Mouse (Mus musculus): ENCODE results near the gene Ppp1ca. TPM values are rescaled to one million over a fixed set of nuclear protein-coding genes. Genes with fewer than 3 reads are reported as not detected.

Gene Ppp1ca
- polyA plus RNA-seq, 1 experiment from 2014 or later, result 666 TPM

- H3K4me1 ChIP-seq (replicated peaks), result peaks cover 22% of the 10 kb centered on the region
- H3K36me3 ChIP-seq, result peaks cover 2% of the 10 kb centered on the region; the same call in 1 of the 2 replicates
- H3K4me2 ChIP-seq, result no peak overlapping the region
- no peaks in the 10 kb centered on the region for H3K9me3 ChIP-seq (replicated peaks)
- no peak overlapping the region for H3K4me3 ChIP-seq
- WGBS, result 64% methylated on average over 3 of the region's 3 CpGs
- 0 out of 2 replicates have a peak overlapping the region, but pooled peaks have one; percentile 62 for H3K27ac ChIP-seq
- peaks cover 15% of the 10 kb centered on the region for H3K27me3 ChIP-seq
- H3K9ac ChIP-seq, result no peak overlapping the region
- ATAC-seq (replicated peaks; ENCODE audit: insufficient number of reproducible peaks, insufficient read depth, low FRiP score, low read depth), result no peak
These were observed 11.3 kb downstream of the Ppp1ca start for GRCm38 (mm10) chr19:4203148-4203547.

- no peaks in the 10 kb centered on the region for H3K9me3 ChIP-seq (replicated peaks)
- H3K36me3 ChIP-seq, result peaks cover 2% of the 10 kb centered on the region; the same call in 1 of the 2 replicates
- peaks cover 22% of the 10 kb centered on the region for H3K4me1 ChIP-seq (replicated peaks)
- H3K4me2 ChIP-seq, result no peak overlapping the region
- 59% methylated on average over 13 of the region's 13 CpGs for WGBS
- peaks cover 19% of the 10 kb centered on the region for H3K27me3 ChIP-seq
- H3K9ac ChIP-seq, result no peak overlapping the region
- ATAC-seq (replicated peaks; ENCODE audit: insufficient number of reproducible peaks, insufficient read depth, low FRiP score, low read depth), result no peak
- peak overlapping the region; percentile 62 for H3K27ac ChIP-seq
- H3K4me3 ChIP-seq, result no peak overlapping the region
These were observed 11.9 kb downstream of the Ppp1ca start for GRCm38 (mm10) chr19:4203604-4204326.

GRCm38 (mm10) chr19:4204889-4205288 lies 13.0 kb downstream of the Ppp1ca start:
- Histone ChIP-seq H3K27ac (no peak overlapping the region), H3K4me1 (replicated peaks) (peaks cover 22% of the 10 kb centered on the region), H3K9me3 (replicated peaks) (no peaks in the 10 kb centered on the region), H3K36me3 (no peaks in the 10 kb centered on the region), H3K4me2 (no peak overlapping the region), H3K27me3 (peaks cover 23% of the 10 kb centered on the region), H3K9ac (no peak overlapping the region), H3K4me3 (no peak overlapping the region)
- ATAC-seq (replicated peaks; ENCODE audit: insufficient number of reproducible peaks, insufficient read depth, low FRiP score, low read depth), result no peak
- WGBS, result 55% methylated on average over 4 of the region's 4 CpGs

GRCm38 (mm10) chr19:4206971-4207370 lies 15.1 kb downstream of the Ppp1ca start:
- 4% methylated on average over 2 of the region's 2 CpGs for WGBS
- Histone ChIP-seq H3K4me2 (no peak overlapping the region), H3K9me3 (replicated peaks) (no peaks in the 10 kb centered on the region), H3K9ac (no peak overlapping the region), H3K27ac (no peak overlapping the region), H3K4me3 (no peak overlapping the region), H3K36me3 (no peaks in the 10 kb centered on the region), H3K27me3 (peaks cover 36% of the 10 kb centered on the region), H3K4me1 (replicated peaks) (peaks cover 8% of the 10 kb centered on the region)
- ATAC-seq (replicated peaks; ENCODE audit: insufficient number of reproducible peaks, insufficient read depth, low FRiP score, low read depth), result 0 out of 2 replicates have a peak, but pooled peaks have one; percentile 58

- no peak for ATAC-seq (replicated peaks; ENCODE audit: insufficient number of reproducible peaks, insufficient read depth, low FRiP score, low read depth)
- Histone ChIP-seq H3K4me1 (replicated peaks) (peaks cover 8% of the 10 kb centered on the region), H3K4me3 (no peak overlapping the region), H3K4me2 (no peak overlapping the region), H3K36me3 (no peaks in the 10 kb centered on the region), H3K9ac (no peak overlapping the region), H3K27ac (no peak overlapping the region), H3K27me3 (peaks cover 50% of the 10 kb centered on the region), H3K9me3 (replicated peaks) (no peaks in the 10 kb centered on the region)
- WGBS, result 83% methylated on average over 5 of the region's 5 CpGs
These were observed 16.7 kb downstream of the Ppp1ca start for GRCm38 (mm10) chr19:4208563-4208962.

GRCm38 (mm10) chr19:4211891-4212588 lies 20.2 kb downstream of the Ppp1ca start:
- Histone ChIP-seq H3K4me3 (no peak overlapping the region), H3K9me3 (replicated peaks) (no peaks in the 10 kb centered on the region), H3K9ac (no peak overlapping the region), H3K27ac (no peak overlapping the region), H3K36me3 (no peaks in the 10 kb centered on the region), H3K4me1 (replicated peaks) (peaks cover 40% of the 10 kb centered on the region), H3K4me2 (no peak overlapping the region), H3K27me3 (peaks cover 67% of the 10 kb centered on the region)
- no peak for ATAC-seq (replicated peaks; ENCODE audit: insufficient number of reproducible peaks, insufficient read depth, low FRiP score, low read depth)
- 32% methylated on average over 4 of the region's 4 CpGs for WGBS

- 0 out of 2 replicates have a peak overlapping the region, but pooled peaks have one; percentile 77 for H3K9ac ChIP-seq
- H3K4me2 ChIP-seq, result peak overlapping the region; percentile 98
- H3K4me1 ChIP-seq (replicated peaks), result peaks cover 44% of the 10 kb centered on the region
- no peak for ATAC-seq (replicated peaks; ENCODE audit: insufficient number of reproducible peaks, insufficient read depth, low FRiP score, low read depth)
- no peaks in the 10 kb centered on the region for H3K36me3 ChIP-seq
- H3K4me3 ChIP-seq, result peak overlapping the region; percentile 69
- H3K27me3 ChIP-seq, result peaks cover 71% of the 10 kb centered on the region
- no peaks in the 10 kb centered on the region for H3K9me3 ChIP-seq (replicated peaks)
- peak overlapping the region; percentile 74; the same call in 1 of the 2 replicates for H3K27ac ChIP-seq
- WGBS, result 14% methylated on average over 9 of the region's 9 CpGs
These were observed 21.7 kb downstream of the Ppp1ca start for GRCm38 (mm10) chr19:4213524-4213974.

GRCm38 (mm10) chr19:4214071-4214770 lies 22.4 kb downstream of the Ppp1ca start, which contains the start of the genes Clcf1 and AC109138.7:
Gene Clcf1, plus strand, starts transcription at chr19:4214238.
Gene AC109138.7, plus strand, starts transcription at chr19:4214357.
- Histone ChIP-seq H3K27me3 (peaks cover 66% of the 10 kb centered on the region), H3K9ac (peak within 1 kb of the TSS; percentile 77), H3K4me1 (replicated peaks) (peaks cover 44% of the 10 kb centered on the region), H3K9me3 (replicated peaks) (no peaks in the 10 kb centered on the region), H3K4me2 (peak within 1 kb of the TSS; percentile 98), H3K36me3 (no peaks in the 10 kb centered on the region), H3K4me3 (peak within 1 kb of the TSS; percentile 69), H3K27ac (peak within 1 kb of the TSS; percentile 74)
- peak; percentile 43 for ATAC-seq (replicated peaks; ENCODE audit: insufficient number of reproducible peaks, insufficient read depth, low FRiP score, low read depth)
- under 1% methylated on average over 48 of the region's 49 CpGs for WGBS

- peak overlapping the region; percentile 74 for H3K27ac ChIP-seq
- peak overlapping the region; percentile 77 for H3K9ac ChIP-seq
- H3K4me2 ChIP-seq, result peak overlapping the region; percentile 98
- H3K4me1 ChIP-seq (replicated peaks), result peaks cover 48% of the 10 kb centered on the region
- peak overlapping the region; percentile 69 for H3K4me3 ChIP-seq
- under 1% methylated on average over 64 of the region's 81 CpGs for WGBS
- no peaks in the 10 kb centered on the region for H3K36me3 ChIP-seq
- H3K9me3 ChIP-seq (replicated peaks), result no peaks in the 10 kb centered on the region
- H3K27me3 ChIP-seq, result peaks cover 64% of the 10 kb centered on the region
- peak; percentile 47 for ATAC-seq (replicated peaks; ENCODE audit: insufficient number of reproducible peaks, insufficient read depth, low FRiP score, low read depth)
These were observed 23.0 kb downstream of the Ppp1ca start for GRCm38 (mm10) chr19:4214771-4215450.

- peak overlapping the region; percentile 74 for H3K27ac ChIP-seq
- peaks cover 53% of the 10 kb centered on the region for H3K4me1 ChIP-seq (replicated peaks)
- WGBS, result 3% methylated on average over 19 of the region's 21 CpGs
- peaks cover 67% of the 10 kb centered on the region for H3K27me3 ChIP-seq
- ATAC-seq (replicated peaks; ENCODE audit: insufficient number of reproducible peaks, insufficient read depth, low FRiP score, low read depth), result no peak
- peak overlapping the region; percentile 69 for H3K4me3 ChIP-seq
- H3K9me3 ChIP-seq (replicated peaks), result no peaks in the 10 kb centered on the region
- peak overlapping the region; percentile 77 for H3K9ac ChIP-seq
- H3K36me3 ChIP-seq, result no peaks in the 10 kb centered on the region
- peak overlapping the region; percentile 98 for H3K4me2 ChIP-seq
These were observed 23.6 kb downstream of the Ppp1ca start for GRCm38 (mm10) chr19:4215451-4215840.

Data from heart, embryonic 15.5 days (tissue).